Mouse (Mus musculus): ENCODE results near the gene Plekha7. TPM values are rescaled to one million over a fixed set of nuclear protein-coding genes. Genes with fewer than 3 reads are reported as not detected.

The Plekha7 gene
- polyA plus RNA-seq, 1 experiment from 2014 or later, result 6.7 TPM

DNA sequence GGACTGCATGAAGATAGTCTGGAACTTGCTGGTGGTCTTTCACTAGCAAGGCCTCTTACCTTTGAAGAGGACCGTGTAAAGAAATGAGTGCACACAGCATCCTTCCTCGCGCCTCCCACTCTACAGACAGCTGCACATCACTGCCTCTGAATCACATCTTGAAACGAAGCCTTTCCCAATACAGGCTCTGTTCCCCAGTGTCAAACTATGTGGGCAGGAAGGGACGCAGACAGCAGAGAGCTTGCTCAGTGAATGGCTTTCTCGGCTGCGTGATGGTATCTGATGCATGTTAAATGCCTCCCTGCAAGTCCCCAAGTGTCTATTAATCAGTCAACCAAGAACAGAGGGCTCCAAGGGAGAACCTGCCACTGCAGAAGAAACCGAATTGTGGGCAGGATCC is 99.3 kb downstream of the Plekha7 start:
- Histone ChIP-seq H3K4me2 (no peak overlapping the region), H3K4me1 (replicated peaks) (peaks cover 42% of the 10 kb centered on the region), H3K27ac (replicated peaks) (0 out of 2 replicates have a peak overlapping the region, but pooled peaks have one; percentile 67), H3K9me3 (no peaks in the 10 kb centered on the region), H3K36me3 (no peaks in the 10 kb centered on the region), H3K9ac (no peak overlapping the region), H3K27me3 (no peaks in the 10 kb centered on the region), H3K4me3 (no peak overlapping the region)
- WGBS, result 30% methylated on average over 8 of the region's 8 CpGs
- ATAC-seq (ENCODE audit: low read depth), result no peak; the same call in 1 of the 2 replicates

DNA sequence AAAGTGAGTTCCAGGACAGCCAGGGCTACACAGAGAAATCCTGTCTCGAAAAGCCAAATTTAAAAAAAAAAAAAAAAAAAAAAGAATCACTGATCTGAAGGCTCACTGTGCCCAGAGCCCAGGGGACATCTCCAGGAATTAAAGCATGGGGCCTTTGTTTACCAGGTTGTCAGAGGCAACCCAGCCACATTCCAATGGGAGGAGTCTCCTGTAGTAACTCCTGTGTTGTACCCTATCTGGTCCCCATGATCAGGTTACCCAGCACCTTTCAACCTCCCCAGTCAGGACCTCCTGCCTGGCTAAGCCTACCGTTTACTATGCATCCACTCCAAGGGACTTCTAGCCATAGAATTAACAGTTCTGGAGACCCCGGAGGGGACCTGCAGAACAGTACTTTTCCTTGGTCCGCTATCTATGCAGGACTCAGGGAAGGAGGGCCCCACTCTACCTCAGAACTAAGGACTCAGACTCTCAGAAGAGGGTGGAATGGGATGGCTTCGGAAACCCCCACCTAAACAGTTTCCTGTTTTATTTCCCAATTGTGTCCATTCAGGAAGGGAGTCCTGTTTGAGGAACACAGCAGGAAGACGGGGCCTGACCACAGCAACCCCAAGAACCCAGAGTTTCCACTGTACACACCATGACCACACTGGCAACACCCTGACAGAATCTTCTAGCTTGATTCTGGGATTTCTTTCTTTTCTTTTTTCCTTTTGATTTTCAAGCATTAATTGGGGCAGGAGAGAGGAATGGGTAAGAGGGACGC is 101.2 kb downstream of the Plekha7 start:
- H3K4me2 ChIP-seq, result no peak overlapping the region
- H3K9ac ChIP-seq, result no peak overlapping the region
- H3K27me3 ChIP-seq, result no peaks in the 10 kb centered on the region
- 61% methylated on average over 7 of the region's 7 CpGs for WGBS
- no peak overlapping the region for H3K4me3 ChIP-seq
- no peaks in the 10 kb centered on the region for H3K36me3 ChIP-seq
- no peak for ATAC-seq (ENCODE audit: low read depth)
- no peak overlapping the region for H3K27ac ChIP-seq (replicated peaks)
- H3K4me1 ChIP-seq (replicated peaks), result peaks cover 40% of the 10 kb centered on the region
- no peaks in the 10 kb centered on the region for H3K9me3 ChIP-seq

DNA sequence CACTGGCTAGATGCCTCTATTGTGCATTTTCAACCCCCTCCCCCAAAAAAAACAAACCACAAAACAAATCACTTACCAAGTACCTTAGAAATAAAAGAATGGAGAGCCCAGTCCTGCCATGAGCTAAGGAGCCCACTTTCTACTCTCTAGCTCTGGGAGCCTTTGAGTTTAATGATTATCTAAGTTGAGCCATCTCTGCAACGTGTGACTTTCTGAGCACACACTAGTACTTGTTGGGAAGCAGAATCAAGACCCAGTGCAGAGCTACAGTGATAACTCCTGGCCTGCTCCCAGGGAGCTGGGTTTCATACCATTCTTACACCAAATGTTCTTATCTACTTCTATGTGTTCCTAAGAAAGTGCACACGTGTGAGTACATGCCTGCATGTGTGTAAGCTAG is 102.7 kb downstream of the Plekha7 start:
- H3K4me2 ChIP-seq, result no peak overlapping the region
- no peak for ATAC-seq (ENCODE audit: low read depth)
- WGBS, result 76% methylated on average over 2 of the region's 2 CpGs
- no peak overlapping the region for H3K27ac ChIP-seq (replicated peaks)
- H3K9ac ChIP-seq, result no peak overlapping the region
- no peaks in the 10 kb centered on the region for H3K36me3 ChIP-seq
- no peak overlapping the region for H3K4me3 ChIP-seq
- peaks cover 24% of the 10 kb centered on the region for H3K4me1 ChIP-seq (replicated peaks)
- H3K27me3 ChIP-seq, result no peaks in the 10 kb centered on the region
- H3K9me3 ChIP-seq, result no peaks in the 10 kb centered on the region

DNA sequence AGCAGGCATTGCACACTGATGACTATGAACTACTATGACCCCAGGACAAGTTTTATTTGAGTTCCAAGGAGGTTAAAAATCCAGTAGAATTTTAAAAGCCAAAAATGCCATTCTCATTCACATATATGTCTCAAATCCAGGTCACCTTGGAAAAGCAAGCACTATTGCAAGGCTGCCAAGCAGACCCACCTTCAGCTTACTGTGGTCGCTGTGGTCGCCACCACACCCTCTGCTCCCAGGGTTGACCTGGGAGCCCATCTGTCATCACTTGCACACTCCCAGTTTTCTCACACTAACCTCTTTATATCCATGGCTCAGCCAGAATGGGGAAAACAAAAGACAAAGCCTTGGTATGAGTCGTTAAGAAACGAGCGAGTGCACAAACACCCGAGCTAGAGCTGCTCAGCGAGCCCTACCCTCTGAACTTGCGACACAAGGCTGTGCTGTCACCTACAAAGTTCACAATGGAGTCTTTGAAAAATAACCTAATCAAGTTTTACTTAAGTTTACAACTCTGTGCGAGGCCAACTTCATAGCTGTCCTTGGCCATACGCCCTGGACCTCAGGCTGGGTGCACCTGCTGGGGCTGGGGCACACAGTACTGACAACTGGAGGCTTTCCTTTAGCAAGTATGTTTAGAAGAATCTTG is 106.0 kb downstream of the Plekha7 start:
- WGBS, result 58% methylated on average over 10 of the region's 10 CpGs
- Histone ChIP-seq H3K36me3 (no peaks in the 10 kb centered on the region), H3K9me3 (no peaks in the 10 kb centered on the region), H3K9ac (no peak overlapping the region), H3K4me1 (replicated peaks) (no peaks in the 10 kb centered on the region), H3K27me3 (no peaks in the 10 kb centered on the region), H3K4me3 (no peak overlapping the region), H3K4me2 (no peak overlapping the region), H3K27ac (replicated peaks) (no peak overlapping the region)
- no peak for ATAC-seq (ENCODE audit: low read depth)

DNA sequence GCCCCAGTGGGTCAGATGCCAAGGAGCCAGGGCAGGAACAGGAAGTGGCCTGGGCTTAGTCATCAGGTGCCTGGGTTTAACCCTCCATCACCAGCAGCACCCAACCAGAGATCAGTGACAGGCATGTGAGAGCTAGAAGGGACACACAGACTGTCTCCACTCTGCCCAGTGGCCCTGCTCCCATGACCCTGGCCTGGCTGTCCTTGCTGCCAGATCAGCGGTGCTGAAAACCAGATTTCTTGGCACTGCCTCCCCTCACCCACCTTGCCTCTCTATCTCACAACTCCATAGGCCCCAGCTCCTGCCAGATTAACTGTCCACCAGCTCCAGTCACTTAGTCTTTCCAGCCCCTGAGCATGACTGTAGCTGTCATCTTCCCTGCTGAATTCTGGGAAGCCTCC is 107.2 kb downstream of the Plekha7 start:
- WGBS, result 81% methylated on average over 1 of the region's 1 CpGs
- no peak for ATAC-seq (ENCODE audit: low read depth)

DNA sequence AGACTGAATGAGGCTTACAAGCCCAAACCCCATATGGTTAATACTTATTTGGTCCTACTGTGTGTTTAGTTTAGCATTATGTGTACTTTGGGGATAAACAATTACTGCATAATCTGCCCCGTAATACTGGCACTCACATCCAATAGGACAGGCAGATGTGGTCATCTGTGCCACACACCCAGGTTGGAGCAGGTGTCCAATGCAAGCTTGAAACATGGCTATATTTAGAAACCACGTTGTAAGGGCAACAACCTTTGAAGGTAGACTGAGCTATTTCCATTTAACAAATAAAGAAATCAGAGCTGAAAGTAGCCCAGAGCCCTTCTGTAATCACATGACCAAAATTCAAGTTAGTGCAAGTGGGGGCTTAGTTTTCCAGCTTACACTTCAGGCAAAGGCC is 107.6 kb downstream of the Plekha7 start:
- Histone ChIP-seq H3K27me3 (no peaks in the 10 kb centered on the region), H3K9ac (no peak overlapping the region), H3K4me2 (no peak overlapping the region), H3K9me3 (no peaks in the 10 kb centered on the region), H3K4me3 (no peak overlapping the region), H3K4me1 (replicated peaks) (no peaks in the 10 kb centered on the region), H3K36me3 (no peaks in the 10 kb centered on the region), H3K27ac (replicated peaks) (no peak overlapping the region)
- no peak for ATAC-seq (ENCODE audit: low read depth)
- 81% methylated on average over 2 of the region's 2 CpGs for WGBS

More for the DNA sequence above, 107.2 kb downstream of the Plekha7 start:
- H3K9me3 ChIP-seq, result no peaks in the 10 kb centered on the region
- no peak overlapping the region for H3K4me3 ChIP-seq
- H3K27ac ChIP-seq (replicated peaks), result no peak overlapping the region
- H3K4me2 ChIP-seq, result no peak overlapping the region
- no peaks in the 10 kb centered on the region for H3K36me3 ChIP-seq
- H3K9ac ChIP-seq, result no peak overlapping the region
- no peaks in the 10 kb centered on the region for H3K4me1 ChIP-seq (replicated peaks)
- no peaks in the 10 kb centered on the region for H3K27me3 ChIP-seq

DNA sequence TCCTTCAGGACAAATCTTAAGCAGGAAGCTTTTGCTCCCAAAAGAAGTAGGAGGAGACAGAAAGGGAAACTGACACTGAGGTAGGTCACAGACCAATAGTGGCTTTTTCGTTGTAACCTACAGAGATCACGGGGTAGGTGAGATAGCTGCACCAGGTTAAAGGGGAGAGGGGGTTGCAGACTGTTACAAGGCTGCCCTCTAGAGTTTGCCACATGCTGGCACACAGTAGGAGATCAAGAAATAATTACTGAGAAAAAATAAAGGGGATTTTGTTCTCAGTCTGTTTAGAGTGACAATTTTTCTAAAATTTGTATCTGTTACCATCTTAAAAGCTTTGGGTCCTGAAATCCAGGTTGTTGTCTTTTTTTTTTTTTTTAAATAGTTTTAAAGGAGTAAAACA is 109.3 kb downstream of the Plekha7 start:
- WGBS, result 53% methylated on average over 2 of the region's 2 CpGs
- no peak overlapping the region for H3K4me2 ChIP-seq
- 0 out of 2 replicates have a peak, but pooled peaks cover under 1% of the 10 kb centered on the region for H3K4me1 ChIP-seq (replicated peaks)
- no peak overlapping the region for H3K4me3 ChIP-seq
- ATAC-seq (ENCODE audit: low read depth), result no peak
- no peak overlapping the region for H3K9ac ChIP-seq
- H3K9me3 ChIP-seq, result no peaks in the 10 kb centered on the region
- no peaks in the 10 kb centered on the region for H3K36me3 ChIP-seq
- no peaks in the 10 kb centered on the region for H3K27me3 ChIP-seq
- H3K27ac ChIP-seq (replicated peaks), result no peak overlapping the region

DNA sequence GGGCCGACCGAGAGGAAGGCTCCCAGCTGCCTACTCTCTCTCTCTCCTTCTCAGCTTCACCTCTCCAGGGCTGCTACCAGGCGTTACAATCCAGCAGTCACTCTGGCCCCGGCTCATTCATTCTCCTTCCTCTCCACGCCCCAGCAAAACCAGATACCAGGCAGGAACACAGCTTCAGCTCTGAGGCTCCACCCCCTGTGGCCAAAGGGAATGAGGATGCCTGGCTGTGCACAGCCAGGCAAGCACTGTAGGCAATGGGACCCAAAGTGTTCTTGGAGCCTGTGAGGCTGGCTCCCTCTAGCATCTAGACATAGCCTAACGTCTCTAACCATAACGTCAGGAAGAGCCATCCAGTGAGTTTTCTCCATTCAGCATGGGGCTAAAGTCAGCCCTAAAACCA is 109.8 kb downstream of the Plekha7 start:
- Histone ChIP-seq H3K4me1 (replicated peaks) (0 out of 2 replicates have a peak, but pooled peaks cover 3% of the 10 kb centered on the region), H3K4me3 (no peak overlapping the region), H3K27ac (replicated peaks) (no peak overlapping the region), H3K36me3 (no peaks in the 10 kb centered on the region), H3K4me2 (no peak overlapping the region), H3K9me3 (no peaks in the 10 kb centered on the region), H3K27me3 (no peaks in the 10 kb centered on the region), H3K9ac (no peak overlapping the region)
- ATAC-seq (ENCODE audit: low read depth), result no peak
- WGBS, result 33% methylated on average over 7 of the region's 7 CpGs

DNA sequence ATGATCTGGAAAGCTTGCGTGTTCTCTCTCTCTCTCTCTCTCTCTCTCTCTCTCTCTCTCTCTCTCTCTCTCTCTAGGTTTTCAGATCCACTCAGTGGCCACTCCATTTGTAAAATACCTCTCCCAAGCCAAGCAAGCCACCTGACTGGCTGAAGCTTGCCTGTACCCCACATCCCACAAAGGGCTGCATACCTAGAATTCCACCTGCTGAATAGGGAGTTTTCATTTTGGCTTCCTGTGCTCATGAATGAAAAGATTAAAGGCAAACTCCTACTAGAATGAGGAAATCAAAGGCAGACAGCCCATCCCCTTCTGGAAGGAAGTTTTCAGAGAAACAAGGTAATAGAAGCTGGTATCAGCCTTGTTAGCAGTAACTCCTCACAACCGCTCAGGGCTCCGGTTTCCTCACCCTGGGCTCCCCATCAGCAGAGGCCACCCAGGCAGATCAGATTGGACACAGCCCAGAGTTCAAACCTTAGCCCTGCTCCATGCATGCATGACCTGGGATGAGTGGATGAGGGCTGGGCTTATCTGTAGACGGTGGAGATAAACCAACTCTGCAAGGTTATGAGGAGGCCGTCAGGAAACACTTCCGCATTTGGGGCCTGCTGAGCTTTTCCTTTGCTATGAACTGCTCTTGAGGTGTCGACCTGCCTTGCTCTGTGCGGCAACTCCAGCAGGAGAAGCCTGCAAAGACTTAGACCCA is 111.0 kb downstream of the Plekha7 start:
- Histone ChIP-seq H3K9me3 (no peaks in the 10 kb centered on the region), H3K4me3 (no peak overlapping the region), H3K36me3 (no peaks in the 10 kb centered on the region), H3K9ac (no peak overlapping the region), H3K27me3 (no peaks in the 10 kb centered on the region), H3K27ac (replicated peaks) (no peak overlapping the region), H3K4me1 (replicated peaks) (0 out of 2 replicates have a peak, but pooled peaks cover 3% of the 10 kb centered on the region), H3K4me2 (no peak overlapping the region)
- WGBS, result 70% methylated on average over 8 of the region's 8 CpGs
- ATAC-seq (ENCODE audit: low read depth), result no peak

DNA sequence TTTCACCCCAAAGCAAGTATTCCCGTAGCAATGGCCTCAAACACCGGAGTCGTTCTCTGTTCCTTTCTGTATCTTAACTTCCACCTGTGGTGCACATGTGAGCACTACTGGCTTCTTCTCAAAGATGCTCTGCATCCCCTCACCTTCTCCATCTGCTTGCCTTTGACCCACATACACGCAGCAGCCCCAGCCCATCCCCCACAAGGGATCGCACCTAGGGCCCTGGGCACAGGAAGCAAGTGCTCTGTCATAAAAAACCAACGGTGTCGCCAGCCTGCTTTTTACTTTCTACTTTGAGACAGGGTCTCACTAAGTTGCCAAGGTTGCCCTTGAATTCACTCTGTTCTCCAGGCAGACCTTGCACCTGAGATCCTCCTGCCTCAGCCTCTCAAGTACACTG is 113.2 kb downstream of the Plekha7 start:
- H3K36me3 ChIP-seq, result no peaks in the 10 kb centered on the region
- no peak for ATAC-seq (ENCODE audit: low read depth)
- no peak overlapping the region for H3K4me2 ChIP-seq
- H3K4me3 ChIP-seq, result no peak overlapping the region
- no peak overlapping the region for H3K9ac ChIP-seq
- peaks cover 13% of the 10 kb centered on the region; the same call in 1 of the 2 replicates for H3K4me1 ChIP-seq (replicated peaks)
- no peaks in the 10 kb centered on the region for H3K9me3 ChIP-seq
- no peak overlapping the region for H3K27ac ChIP-seq (replicated peaks)
- whole genome bisulfite sequencing, result 86% methylated on average over 7 of the region's 7 CpGs
- no peaks in the 10 kb centered on the region for H3K27me3 ChIP-seq

DNA sequence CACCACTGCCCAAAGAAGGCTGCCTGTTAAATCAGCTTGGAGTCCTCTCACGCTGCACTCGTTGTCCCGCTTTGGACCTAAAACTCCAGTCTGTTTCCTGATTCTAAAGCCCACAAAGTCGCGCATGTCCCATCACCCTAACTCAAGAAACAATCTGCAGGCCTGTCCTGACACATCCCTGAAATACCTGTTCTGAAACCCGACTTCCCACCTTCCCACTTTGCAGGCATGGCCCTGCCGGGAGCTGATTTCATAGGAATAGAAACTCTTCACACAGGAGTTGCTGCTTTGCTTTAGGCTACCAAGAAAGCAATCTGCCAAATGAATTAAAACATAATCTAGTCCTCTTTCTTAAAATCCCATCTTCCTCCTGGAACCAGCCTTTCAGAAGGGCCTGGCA is 115.2 kb downstream of the Plekha7 start:
- 89% methylated on average over 7 of the region's 7 CpGs for WGBS
- ATAC-seq (ENCODE audit: low read depth), result no peak

DNA sequence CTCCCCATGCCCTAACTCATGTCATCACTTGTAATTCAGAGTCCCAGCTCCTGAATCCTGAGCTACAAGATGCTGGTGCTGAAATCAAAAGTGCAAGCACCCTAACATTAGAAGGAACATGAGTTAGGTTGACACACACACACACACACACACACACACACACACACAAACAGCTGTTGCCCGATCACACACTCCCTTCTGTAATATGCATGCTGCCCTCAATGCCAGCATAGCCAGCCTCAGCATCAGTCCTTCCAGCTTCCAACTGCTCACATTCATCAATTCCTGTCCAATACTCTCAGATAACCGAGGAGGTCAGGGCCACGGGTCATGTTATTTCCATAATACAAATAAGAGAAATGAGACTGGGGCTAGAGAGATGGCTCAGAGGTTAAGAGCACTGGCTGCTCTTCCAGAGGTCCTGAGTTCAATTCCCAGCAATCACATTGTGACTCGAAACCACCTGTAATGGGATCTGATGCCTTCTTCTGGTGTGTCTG is 116.0 kb downstream of the Plekha7 start:
- Histone ChIP-seq H3K36me3 (no peaks in the 10 kb centered on the region), H3K4me3 (no peak overlapping the region), H3K4me1 (replicated peaks) (peaks cover 16% of the 10 kb centered on the region; the same call in 1 of the 2 replicates), H3K9ac (no peak overlapping the region), H3K4me2 (no peak overlapping the region), H3K27ac (replicated peaks) (no peak overlapping the region), H3K9me3 (no peaks in the 10 kb centered on the region), H3K27me3 (no peaks in the 10 kb centered on the region)
- ATAC-seq (ENCODE audit: low read depth), result no peak
- WGBS, result 68% methylated on average over 4 of the region's 4 CpGs

More for the DNA sequence above, 115.2 kb downstream of the Plekha7 start:
- Histone ChIP-seq H3K4me3 (no peak overlapping the region), H3K9me3 (no peaks in the 10 kb centered on the region), H3K4me1 (replicated peaks) (peaks cover 16% of the 10 kb centered on the region; the same call in 1 of the 2 replicates), H3K4me2 (no peak overlapping the region), H3K27ac (replicated peaks) (no peak overlapping the region), H3K9ac (no peak overlapping the region), H3K27me3 (no peaks in the 10 kb centered on the region), H3K36me3 (no peaks in the 10 kb centered on the region)
